Mouse (Mus musculus): ENCODE data around the gene Kcnk5.

Kcnk5 gene

GRCm38 (mm10) chr14:20169251-20169650 is 12.4 kb downstream of the Kcnk5 start:
- DNase-seq (ENCODE audit: low read depth in 2 of 2, low spot score in 2 of 2): no peak

GRCm38 (mm10) chr14:20168478-20168877 is 13.1 kb downstream of the Kcnk5 start:
- DNase-seq (ENCODE audit: low read depth in 2 of 2, low spot score in 2 of 2): no peak

GRCm38 (mm10) chr14:20168054-20168453 is 13.6 kb downstream of the Kcnk5 start:
- no peak for DNase-seq (ENCODE audit: low read depth in 2 of 2, low spot score in 2 of 2)

- DNase-seq (ENCODE audit: low read depth in 2 of 2, low spot score in 2 of 2): no peak
Measured at GRCm38 (mm10) chr14:20165413-20165812, 16.2 kb downstream of the Kcnk5 start.

GRCm38 (mm10) chr14:20164438-20164837 is 17.2 kb downstream of the Kcnk5 start:
- no peak for DNase-seq (ENCODE audit: low read depth in 2 of 2, low spot score in 2 of 2)

- DNase-seq (ENCODE audit: low read depth in 2 of 2, low spot score in 2 of 2): no peak
Measured at GRCm38 (mm10) chr14:20162686-20163085, 18.9 kb downstream of the Kcnk5 start.

- no peak for DNase-seq (ENCODE audit: low read depth in 2 of 2, low spot score in 2 of 2)
Measured at GRCm38 (mm10) chr14:20158727-20159681, 22.6 kb downstream of the Kcnk5 start.

- no peak for DNase-seq (ENCODE audit: low read depth in 2 of 2, low spot score in 2 of 2)
Measured at GRCm38 (mm10) chr14:20157595-20157994, 24.0 kb downstream of the Kcnk5 start.

- no peak for DNase-seq (ENCODE audit: low read depth in 2 of 2, low spot score in 2 of 2)
Measured at GRCm38 (mm10) chr14:20155718-20156117, 25.9 kb downstream of the Kcnk5 start.

GRCm38 (mm10) chr14:20154937-20155336 is 26.7 kb downstream of the Kcnk5 start:
- no peak for DNase-seq (ENCODE audit: low read depth in 2 of 2, low spot score in 2 of 2)

GRCm38 (mm10) chr14:20154245-20154644 is 27.4 kb downstream of the Kcnk5 start:
- DNase-seq (ENCODE audit: low read depth in 2 of 2, low spot score in 2 of 2): no peak

- DNase-seq (ENCODE audit: low read depth in 2 of 2, low spot score in 2 of 2): no peak
Measured at GRCm38 (mm10) chr14:20149127-20150080, 32.2 kb downstream of the Kcnk5 start.

- no peak for DNase-seq (ENCODE audit: low read depth in 2 of 2, low spot score in 2 of 2)
Measured at GRCm38 (mm10) chr14:20148514-20148913, 33.1 kb downstream of the Kcnk5 start.

- no peak for DNase-seq (ENCODE audit: low read depth in 2 of 2, low spot score in 2 of 2)
Measured at GRCm38 (mm10) chr14:20147854-20148253, 33.8 kb downstream of the Kcnk5 start.

GRCm38 (mm10) chr14:20144093-20144492 is 37.5 kb downstream of the Kcnk5 start:
- DNase-seq (ENCODE audit: low read depth in 2 of 2, low spot score in 2 of 2): no peak

GRCm38 (mm10) chr14:20138484-20139355 is 42.9 kb downstream of the Kcnk5 start, which contains the start of gene Saysd1:
Gene Saysd1, minus strand, starts transcription at chr14:20138534.
- DNase-seq (ENCODE audit: low read depth in 2 of 2, low spot score in 2 of 2): no peak

GRCm38 (mm10) chr14:20134965-20135671 is 46.5 kb downstream of the Kcnk5 start:
- DNase-seq (ENCODE audit: low read depth in 2 of 2, low spot score in 2 of 2): no peak

- no peak for DNase-seq (ENCODE audit: low read depth in 2 of 2, low spot score in 2 of 2)
Measured at GRCm38 (mm10) chr14:20128162-20128561, 53.4 kb downstream of the Kcnk5 start.

- no peak for DNase-seq (ENCODE audit: low read depth in 2 of 2, low spot score in 2 of 2)
Measured at GRCm38 (mm10) chr14:20127406-20128087, 54.1 kb downstream of the Kcnk5 start.

All from CD8-positive naive resting alpha-beta T cell, adult 2 months (primary cell).